Mouse (Mus musculus) lung, postnatal 0 days (tissue): ENCODE measurements around the gene Lysmd1.

ENCODE experiments used
- CTCF ChIP-seq: IDR thresholded peaks from 2 replicates; pipeline ENCODE4 v1.5.1; 2016; ENCODE audit warnings: antibody characterized with exemption, mild to moderate bottlenecking
- EP300 ChIP-seq: IDR thresholded peaks from 2 replicates; pipeline ENCODE4 v1.6.1; 2016; ENCODE audit warnings: antibody characterized with exemption, mild to moderate bottlenecking, control low read depth

DNA sequence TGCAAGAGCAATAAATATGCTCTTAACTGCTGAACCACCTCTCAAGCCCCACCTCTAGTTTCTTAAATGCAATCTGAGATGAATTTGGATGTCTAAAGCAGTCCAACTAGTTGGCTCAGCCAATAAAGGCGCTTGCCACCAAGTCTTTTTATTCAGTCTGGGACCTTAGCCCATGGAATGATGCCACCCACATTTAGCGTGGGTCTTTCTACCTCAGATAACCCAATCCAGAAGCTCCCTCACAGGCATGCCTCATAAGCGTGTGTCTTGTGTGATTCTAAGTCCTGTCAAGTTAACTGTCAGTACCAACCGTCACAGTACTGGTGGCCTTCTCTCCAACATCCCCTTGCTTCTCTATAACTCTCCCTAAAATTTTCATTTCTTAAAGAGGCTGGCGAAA is 45.1 kb downstream of the Lysmd1 start:
- TF ChIP-seq CTCF (no peak), EP300 (no peak)
